Mouse (Mus musculus): Measurements from ENCODE around the gene Agap1.

Gene Agap1

GRCm38 (mm10) chr1:89746171-89746570 lies 291.6 kb downstream of the Agap1 start:
- DNase-seq (ENCODE audit: low read depth in 2 of 2, low spot score in 2 of 2), result no peak

DNA sequence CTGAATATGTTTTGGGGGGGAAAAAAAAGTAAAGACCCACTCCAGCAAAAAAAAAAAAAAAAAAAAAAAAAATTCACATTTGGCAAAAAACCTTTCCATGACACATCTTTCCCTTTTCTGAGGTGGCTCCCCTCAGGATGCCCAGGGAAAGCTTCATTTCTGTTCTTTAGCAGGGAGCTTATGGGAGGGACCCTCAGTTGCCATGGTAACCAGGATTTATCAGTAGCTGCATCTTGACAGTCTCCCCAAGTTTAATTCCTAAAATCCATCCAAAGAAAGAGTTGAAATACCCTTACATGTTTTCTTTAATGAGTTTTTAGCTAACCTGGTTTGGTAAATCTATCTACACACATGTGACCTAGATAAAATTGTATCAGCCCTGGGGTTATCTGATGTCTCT lies 295.1 kb downstream of the Agap1 start:
- no peak for DNase-seq (ENCODE audit: low read depth in 2 of 2, low spot score in 2 of 2)

DNA sequence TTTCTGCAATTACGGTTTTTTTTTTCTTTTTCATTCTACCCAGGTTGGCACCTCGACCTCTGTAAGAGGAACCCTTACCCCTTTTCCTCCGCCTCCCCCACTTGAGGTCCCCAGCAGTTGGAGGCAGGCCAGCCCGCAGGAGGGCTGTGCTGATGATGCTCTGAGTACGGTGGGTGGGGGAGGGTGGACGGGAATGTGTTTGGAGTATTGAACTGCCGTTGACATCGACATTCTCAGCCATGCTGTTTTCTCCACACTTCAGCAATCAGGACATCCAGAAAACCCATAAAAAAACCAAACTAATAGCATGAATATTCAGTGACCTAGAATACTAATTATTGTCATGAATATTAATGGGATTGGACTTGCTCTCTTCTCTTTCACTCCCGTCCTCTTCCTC lies 295.9 kb downstream of the Agap1 start:
- DNase-seq (ENCODE audit: low read depth in 2 of 2, low spot score in 2 of 2), result no peak

DNA sequence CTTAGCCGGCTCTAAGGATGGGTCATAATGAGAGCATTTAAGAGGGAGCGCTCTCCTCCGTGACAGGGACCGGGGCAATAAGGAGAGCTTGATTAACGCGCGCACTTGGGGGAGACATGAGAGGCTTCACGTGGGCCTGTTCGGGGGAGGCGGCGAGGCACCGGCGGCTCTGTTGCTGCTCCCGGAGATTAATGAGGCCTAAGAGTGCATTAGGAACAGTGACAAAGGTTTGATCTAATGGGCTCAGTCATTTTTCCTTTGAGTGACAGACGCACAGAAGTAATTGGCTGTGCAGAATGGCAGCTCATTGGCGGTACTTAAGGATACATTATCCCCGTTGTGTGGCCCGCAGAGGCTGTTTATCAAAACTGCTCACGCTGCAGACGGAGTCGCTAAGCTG lies 296.3 kb downstream of the Agap1 start:
- DNase-seq (ENCODE audit: low read depth in 2 of 2, low spot score in 2 of 2), result no peak

GRCm38 (mm10) chr1:89751344-89751743 lies 296.7 kb downstream of the Agap1 start:
- no peak for DNase-seq (ENCODE audit: low read depth in 2 of 2, low spot score in 2 of 2)

- DNase-seq (ENCODE audit: low read depth in 2 of 2, low spot score in 2 of 2), result no peak
These were observed 298.1 kb downstream of the Agap1 start for GRCm38 (mm10) chr1:89752659-89753058.

DNA sequence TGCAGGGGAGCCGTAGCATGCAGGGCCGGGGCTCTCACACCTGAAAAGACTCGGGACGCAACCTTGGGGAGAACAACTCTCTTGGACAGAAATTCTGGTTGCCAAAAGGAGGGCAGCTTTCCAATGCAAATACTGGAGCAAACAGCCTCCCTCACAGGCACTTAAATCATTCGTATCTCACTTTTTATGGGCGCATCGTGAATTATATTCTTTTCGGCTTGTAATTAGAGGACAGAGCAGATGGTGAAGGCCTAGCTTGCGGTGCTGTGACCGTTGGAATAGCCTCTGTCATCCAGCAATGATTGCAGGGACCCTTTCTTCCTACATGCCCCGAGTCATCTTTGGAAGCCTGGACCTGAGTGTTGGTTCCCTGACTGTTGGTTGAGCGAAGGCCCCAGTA lies 300.8 kb downstream of the Agap1 start:
- no peak for DNase-seq (ENCODE audit: low read depth in 2 of 2, low spot score in 2 of 2)

GRCm38 (mm10) chr1:89756387-89756786 lies 301.8 kb downstream of the Agap1 start:
- DNase-seq (ENCODE audit: low read depth in 2 of 2, low spot score in 2 of 2), result no peak

- DNase-seq (ENCODE audit: low read depth in 2 of 2, low spot score in 2 of 2), result no peak
These were observed 302.9 kb downstream of the Agap1 start for GRCm38 (mm10) chr1:89757545-89757944.

GRCm38 (mm10) chr1:89763912-89764311 lies 309.3 kb downstream of the Agap1 start:
- no peak for DNase-seq (ENCODE audit: low read depth in 2 of 2, low spot score in 2 of 2)

DNA sequence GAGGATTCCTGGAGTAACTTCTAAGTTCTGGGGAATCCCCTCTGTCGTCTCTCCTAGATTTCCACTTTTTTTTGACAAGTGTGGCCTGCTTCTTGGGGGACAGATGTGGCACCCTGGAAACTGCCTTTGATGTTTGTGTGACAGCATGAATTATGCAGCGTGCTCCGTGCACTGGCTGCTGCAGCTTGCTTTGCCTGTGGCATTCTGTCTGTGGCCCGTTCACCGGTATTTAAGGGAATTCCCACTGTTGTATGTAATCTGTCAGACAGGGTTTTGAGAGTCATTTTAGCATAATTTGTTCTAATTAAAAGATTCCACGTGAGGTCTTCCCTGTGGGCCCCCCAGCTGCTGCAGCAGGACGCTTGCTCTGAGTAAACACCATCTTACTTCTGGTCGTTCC lies 312.3 kb downstream of the Agap1 start:
- DNase-seq (ENCODE audit: low read depth in 2 of 2, low spot score in 2 of 2), result no peak

- no peak for DNase-seq (ENCODE audit: low read depth in 2 of 2, low spot score in 2 of 2)
These were observed 315.0 kb downstream of the Agap1 start for GRCm38 (mm10) chr1:89769641-89770040.

DNA sequence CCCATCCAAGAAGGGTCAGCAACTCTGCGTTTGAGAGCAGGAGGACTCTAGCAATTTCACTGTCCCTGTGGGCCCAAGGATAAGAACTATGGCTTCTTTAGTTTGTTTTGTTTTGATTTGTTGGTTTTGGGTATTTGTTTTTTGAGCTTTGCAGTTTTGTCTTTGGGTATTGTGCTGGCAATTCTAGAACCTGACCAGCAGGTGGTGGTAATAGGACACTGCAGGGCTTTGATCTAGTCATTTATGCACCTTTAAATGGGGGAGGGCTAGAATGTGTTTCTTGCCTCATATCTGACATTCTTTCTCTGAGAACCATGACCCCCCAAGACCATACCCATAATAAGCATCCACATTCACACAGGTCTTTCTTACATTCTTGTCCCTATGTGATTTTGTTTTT lies 315.7 kb downstream of the Agap1 start:
- DNase-seq (ENCODE audit: low read depth in 2 of 2, low spot score in 2 of 2), result no peak

DNA sequence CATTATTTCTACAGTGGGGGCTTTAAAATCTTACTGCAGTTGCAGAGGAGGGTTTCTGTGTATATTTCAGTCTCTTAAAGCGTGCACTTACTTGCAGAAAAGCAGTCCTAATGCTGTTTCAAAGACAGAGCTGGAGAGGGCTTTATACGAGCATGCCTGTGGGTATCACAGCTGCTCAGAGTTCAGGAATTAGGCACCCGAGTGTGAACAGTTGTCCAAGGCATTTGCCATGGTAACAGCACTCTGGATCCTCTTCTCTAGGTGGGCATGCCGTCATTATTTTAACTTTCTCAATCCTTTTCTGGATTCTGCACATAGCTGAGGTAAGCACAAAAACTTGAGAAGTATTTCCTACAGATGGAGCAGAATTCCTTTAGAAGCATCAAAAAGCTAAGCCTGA lies 321.1 kb downstream of the Agap1 start:
- DNase-seq (ENCODE audit: low read depth in 2 of 2, low spot score in 2 of 2), result no peak

DNA sequence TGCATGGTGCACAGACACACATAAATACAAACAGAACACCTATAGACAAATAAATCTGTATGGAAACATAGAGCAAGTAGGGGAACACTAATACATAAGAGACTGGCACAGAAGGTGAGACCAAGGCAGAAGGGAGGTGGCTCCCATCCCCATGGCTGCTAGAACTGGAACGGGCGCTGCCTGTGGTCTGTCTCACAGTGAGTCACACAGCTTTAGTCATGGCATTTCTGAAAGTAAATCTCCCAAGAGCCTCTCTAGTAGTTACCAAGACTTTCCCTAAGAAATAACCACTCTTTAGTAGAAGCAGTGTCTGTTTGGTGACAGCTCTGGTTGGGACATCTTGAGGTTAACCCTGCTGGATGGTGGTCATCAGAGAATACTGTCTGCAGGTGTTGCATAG lies 326.1 kb downstream of the Agap1 start:
- no peak for DNase-seq (ENCODE audit: low read depth in 2 of 2, low spot score in 2 of 2)

DNA sequence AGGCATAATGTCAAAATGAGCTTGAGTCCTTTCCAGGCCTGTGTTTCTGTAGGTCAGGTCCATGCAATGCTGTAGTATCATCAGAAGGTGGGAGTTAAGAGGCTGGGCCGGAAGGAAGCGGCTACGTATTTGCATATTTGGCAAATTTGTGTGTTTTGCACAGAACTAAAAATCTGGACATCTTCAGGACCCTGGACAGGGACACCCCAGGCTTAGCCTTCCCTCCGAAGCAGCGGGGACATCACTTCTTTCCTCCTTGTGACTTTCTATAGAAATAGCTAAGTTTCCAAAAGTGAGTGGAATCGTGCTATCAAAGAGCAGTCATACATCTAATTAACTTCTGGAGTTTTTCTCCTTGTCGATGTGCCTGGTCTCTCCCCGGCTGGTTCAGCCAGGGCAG lies 327.3 kb downstream of the Agap1 start:
- no peak for DNase-seq (ENCODE audit: low read depth in 2 of 2, low spot score in 2 of 2)

DNA sequence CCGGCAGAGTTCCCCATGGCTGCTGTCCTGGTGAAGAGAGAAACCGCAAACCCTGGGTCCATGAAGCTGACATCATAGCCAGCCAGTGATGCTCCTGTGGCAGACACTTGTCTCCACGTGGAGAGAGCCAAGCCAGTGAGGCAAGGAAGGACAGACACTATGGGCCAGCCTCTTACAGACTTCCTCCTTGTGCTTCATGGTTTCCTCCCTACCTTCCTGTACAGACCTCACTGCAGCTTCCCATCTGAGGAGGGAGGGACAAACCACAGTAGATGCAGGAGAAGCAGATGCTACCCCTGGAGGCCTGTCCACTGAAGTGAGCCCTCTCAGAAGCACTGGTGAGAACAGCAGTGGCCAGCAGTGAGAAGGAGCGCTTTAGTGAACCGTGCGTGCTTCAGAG lies 332.2 kb downstream of the Agap1 start:
- no peak for DNase-seq (ENCODE audit: low read depth in 2 of 2, low spot score in 2 of 2)

DNA sequence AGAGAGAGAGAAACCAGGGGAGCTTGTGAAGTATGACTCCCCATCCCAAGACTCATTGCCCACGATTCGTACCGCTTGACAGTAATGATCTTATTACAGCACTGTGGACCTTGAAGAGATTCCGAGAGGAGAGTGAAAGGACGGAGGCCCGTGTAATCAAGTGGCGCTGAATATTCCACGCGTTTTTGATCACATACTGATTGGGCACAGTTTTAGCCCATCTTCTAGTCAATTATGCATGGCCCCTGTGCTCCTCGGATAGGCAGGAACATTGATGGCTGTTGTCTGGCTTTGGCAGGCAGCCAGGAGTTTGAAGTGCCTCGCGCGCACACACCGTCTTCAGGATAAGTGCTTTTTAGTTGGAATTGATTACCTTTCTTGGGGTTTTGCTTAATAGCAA lies 344.1 kb downstream of the Agap1 start:
- no peak for DNase-seq (ENCODE audit: low read depth in 2 of 2, low spot score in 2 of 2)

- no peak for DNase-seq (ENCODE audit: low read depth in 2 of 2, low spot score in 2 of 2)
These were observed 346.9 kb downstream of the Agap1 start for GRCm38 (mm10) chr1:89801506-89801905.

- no peak for DNase-seq (ENCODE audit: low read depth in 2 of 2, low spot score in 2 of 2)
These were observed 350.4 kb downstream of the Agap1 start for GRCm38 (mm10) chr1:89804981-89805380.

GRCm38 (mm10) chr1:89812816-89813215 lies 358.2 kb downstream of the Agap1 start:
- no peak for DNase-seq (ENCODE audit: low read depth in 2 of 2, low spot score in 2 of 2)

DNA sequence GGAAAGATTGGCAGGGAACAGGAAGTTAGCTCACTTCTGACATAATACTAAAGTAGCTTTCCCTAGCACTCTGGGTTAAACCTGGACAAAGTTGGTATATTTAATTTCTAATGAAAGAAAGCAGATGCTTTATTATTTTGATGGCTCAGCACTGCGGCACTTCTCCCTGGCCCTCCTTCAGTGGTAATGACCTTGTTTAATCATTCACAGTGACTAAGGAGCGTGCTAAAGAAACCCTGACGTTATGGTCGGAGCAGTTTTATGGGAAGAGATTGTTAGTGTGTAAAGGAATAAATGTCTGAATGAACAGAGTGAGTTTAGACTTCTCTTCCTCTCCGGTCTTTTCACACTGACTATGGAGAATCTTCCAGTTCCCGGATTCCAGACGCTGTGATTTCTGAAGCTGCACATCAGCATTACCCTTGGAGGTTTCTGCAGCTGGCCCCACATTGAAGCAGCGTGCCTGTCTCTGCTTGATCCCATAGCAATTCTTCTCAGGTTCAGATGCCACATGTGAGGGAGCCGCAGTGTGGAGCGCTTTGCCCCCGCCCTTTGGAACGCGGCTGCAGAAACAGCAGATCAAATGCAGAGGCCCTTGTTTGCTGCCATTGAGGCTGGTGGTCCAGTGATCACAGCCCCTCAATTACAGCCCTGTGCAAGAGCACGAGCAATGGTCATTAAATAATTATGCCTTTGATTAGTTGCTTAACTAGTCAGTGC lies 362.0 kb downstream of the Agap1 start:
- no peak for DNase-seq (ENCODE audit: low read depth in 2 of 2, low spot score in 2 of 2)

GRCm38 (mm10) chr1:89821822-89822221 lies 367.2 kb downstream of the Agap1 start:
- no peak for DNase-seq (ENCODE audit: low read depth in 2 of 2, low spot score in 2 of 2)

DNA sequence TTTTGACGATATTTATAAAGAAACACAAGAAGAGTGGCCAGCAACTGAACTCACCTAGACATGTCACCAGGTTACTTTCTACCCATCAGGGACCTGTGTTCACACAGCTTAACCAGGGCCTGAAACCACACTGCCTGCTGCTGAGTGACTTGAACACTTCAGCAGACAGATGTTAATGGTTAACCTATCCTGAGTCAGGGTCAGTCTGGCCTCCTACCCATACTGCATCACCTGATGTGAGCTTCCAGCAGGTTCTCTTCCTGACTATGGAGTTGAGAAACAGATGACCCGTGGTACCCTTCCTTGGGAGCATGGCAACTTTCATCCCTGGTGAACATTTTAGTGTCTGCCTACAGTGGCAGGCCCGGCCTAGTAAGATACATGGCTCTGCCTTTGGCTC lies 367.8 kb downstream of the Agap1 start:
- no peak for DNase-seq (ENCODE audit: low read depth in 2 of 2, low spot score in 2 of 2)

Data from CD8-positive naive resting alpha-beta T cell, adult 2 months (primary cell).